Mouse (Mus musculus) lung, embryonic 14.5 days (tissue): Measurements from ENCODE around the gene Washc4. TPM values are rescaled to one million over a fixed set of nuclear protein-coding genes. Genes with fewer than 3 reads are reported as not detected.

Source experiments
- ATAC-seq: fragments of 200-750 bp; cut with Nextera tagmentation; 2 replicates; pipeline ENCODE4 v1.8.0; 2017; ENCODE audit warnings: mild to moderate bottlenecking, moderate TSS enrichment, moderate library complexity; ENCODE audit not compliant: insufficient read depth
- DNase-seq: peaks from one replicate; pipeline ENCODE4 v3.0.0-alpha.2; 2015
- H3K27ac ChIP-seq: fragments of 300-500 bp; sonication (generic); 2 replicates; pipeline ENCODE4 v1.5.1; 2014; ENCODE audit warnings: low read depth, mild to moderate bottlenecking, moderate library complexity
- H3K27me3 ChIP-seq: fragments of 300-500 bp; sonication (generic); 2 replicates; pipeline ENCODE4 v1.6.1; 2014; ENCODE audit warnings: low read length, control low read depth; ENCODE audit not compliant: insufficient read depth
- H3K36me3 ChIP-seq: fragments of 300-500 bp; sonication (generic); 2 replicates; pipeline ENCODE4 v1.6.1; 2014; ENCODE audit warnings: control low read depth; ENCODE audit not compliant: insufficient read depth
- H3K4me1 ChIP-seq: fragments of 300-500 bp; sonication (generic); 2 replicates; pipeline ENCODE4 v1.6.1; 2014; ENCODE audit warnings: antibody characterized with exemption, control low read depth; ENCODE audit not compliant: insufficient read depth
- H3K4me2 ChIP-seq: fragments of 300-500 bp; sonication (generic); 2 replicates; pipeline ENCODE4 v1.6.1; 2014; ENCODE audit warnings: mild to moderate bottlenecking
- H3K4me3 ChIP-seq: fragments of 300-500 bp; sonication (generic); 2 replicates; pipeline ENCODE4 v1.5.1; 2014; ENCODE audit warnings: low read depth, low read length
- H3K9ac ChIP-seq: fragments of 300-500 bp; sonication (generic); 2 replicates; pipeline ENCODE4 v1.6.1; 2014
- H3K9me3 ChIP-seq: fragments of 300-500 bp; sonication (generic); 2 replicates; pipeline ENCODE4 v1.6.1; 2016; ENCODE audit warnings: low read depth, low read length, control low read depth
- CTCF ChIP-seq: IDR thresholded peaks from 2 replicates; pipeline ENCODE4 v1.5.1; 2016; ENCODE audit warnings: antibody characterized with exemption, low read depth
- WGBS: fragments of 180-500 bp; shearing (Covaris S2); extraction: QIAGEN DNeasy Blood & Tissue Kit; methylation state at CpG from one replicate; pipeline ENCODE4 v1.1.7; 2014; 5-methylcytosine and 5-hydroxymethylcytosine counted together
- polyA plus RNA-seq: library from polyadenylated mRNA; unstranded; fragments of >200 nt; fragmentation: Nextera tagmentation; extraction: Ambion mirVana; gene quantifications from 2 replicates; pipeline ENCODE4 v1.2.1, GENCODE M21; 2014

The Washc4 gene
- polyA plus RNA-seq, 1 experiment from 2014 or later: 36.9 TPM

DNA sequence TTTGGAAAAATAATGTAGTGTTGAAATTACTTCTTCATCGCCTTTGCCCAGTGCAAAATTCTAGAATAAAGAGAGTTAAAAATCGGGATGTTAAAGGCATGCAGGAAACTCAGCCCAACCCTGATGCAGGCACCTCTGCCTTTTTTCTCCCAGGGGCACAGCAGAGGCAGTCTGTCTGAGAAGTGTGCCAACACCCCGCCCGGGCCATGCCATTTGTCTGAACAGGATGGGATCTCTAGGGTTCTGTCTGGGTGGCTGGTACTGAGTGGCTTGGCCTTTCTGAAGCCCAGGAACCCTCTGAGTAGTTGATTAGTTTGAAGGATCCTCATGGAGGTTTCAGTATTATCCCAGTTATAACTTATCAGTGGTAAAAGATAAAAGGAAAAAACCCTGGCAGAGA lies 84.7 kb downstream of the Washc4 start:
- Histone ChIP-seq H3K4me3 (no peak overlapping the region), H3K27me3 (no peaks in the 10 kb centered on the region), H3K4me1 (no peaks in the 10 kb centered on the region), H3K9ac (no peak overlapping the region), H3K9me3 (no peaks in the 10 kb centered on the region), H3K36me3 (peaks cover 26% of the 10 kb centered on the region), H3K4me2 (no peak overlapping the region), H3K27ac (no peak overlapping the region)
- no peak for TF ChIP-seq CTCF
- DNase-seq (no peak), ATAC-seq (no peak)
- 86% methylated on average over 4 of the region's 4 CpGs for WGBS

DNA sequence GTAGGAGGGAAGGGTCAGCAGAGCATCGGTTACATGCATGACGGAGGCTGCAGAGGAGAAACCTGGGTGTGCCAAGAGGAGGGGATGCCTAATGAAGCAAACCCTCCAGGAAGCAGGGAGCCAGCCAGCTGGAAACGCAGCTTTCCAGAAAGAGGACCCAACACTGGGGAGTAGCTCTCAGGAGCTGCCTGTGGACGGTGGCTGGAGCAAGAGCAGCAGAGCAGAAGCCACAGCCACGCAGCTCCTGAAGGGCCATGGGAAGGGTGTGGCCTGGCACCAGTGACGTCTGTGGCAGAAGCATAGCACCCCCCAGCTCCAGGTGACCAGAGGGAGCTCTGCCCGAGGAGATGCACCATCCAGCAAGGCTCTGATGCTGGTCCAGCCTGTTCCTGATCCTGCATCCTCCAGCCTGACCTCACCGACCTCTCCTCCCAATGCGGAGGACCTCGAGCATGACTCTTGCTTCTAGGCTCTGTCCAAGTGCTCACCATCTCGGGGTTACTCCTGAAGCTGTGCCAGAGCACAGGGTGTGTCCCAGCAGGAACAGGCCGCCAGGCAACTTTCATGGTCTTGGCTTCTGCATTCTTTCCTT lies 85.7 kb downstream of the Washc4 start:
- H3K9me3 ChIP-seq: no peaks in the 10 kb centered on the region
- H3K4me1 ChIP-seq: no peaks in the 10 kb centered on the region
- no peak overlapping the region for H3K27ac ChIP-seq
- peaks cover 26% of the 10 kb centered on the region for H3K36me3 ChIP-seq
- H3K4me3 ChIP-seq: no peak overlapping the region
- no peak for TF ChIP-seq CTCF
- DNase-seq: no peak
- no peak overlapping the region for H3K9ac ChIP-seq
- WGBS: 83% methylated on average over 12 of the region's 12 CpGs
- H3K27me3 ChIP-seq: no peaks in the 10 kb centered on the region
- ATAC-seq: no peak
- no peak overlapping the region for H3K4me2 ChIP-seq

DNA sequence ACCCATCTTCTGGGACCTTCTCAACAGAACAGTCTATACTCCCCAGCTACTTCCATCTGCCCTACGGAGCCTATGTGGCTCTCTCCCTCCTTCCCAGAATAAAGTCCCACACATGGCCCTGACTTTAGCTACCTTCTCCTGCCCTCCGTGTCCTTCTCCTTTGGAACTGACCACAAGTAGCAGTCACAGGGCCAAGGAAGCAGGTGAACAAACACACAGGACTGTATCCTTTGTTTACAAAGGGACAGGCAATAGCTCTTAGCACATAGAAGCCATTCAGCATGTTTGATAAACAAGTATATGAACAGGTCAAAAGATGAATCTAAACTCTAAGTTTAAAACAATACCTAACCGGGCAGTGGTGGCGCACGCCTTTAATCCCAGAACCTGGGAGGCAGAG lies 86.3 kb downstream of the Washc4 start:
- Histone ChIP-seq H3K9ac (no peak overlapping the region), H3K4me1 (no peaks in the 10 kb centered on the region), H3K27me3 (no peaks in the 10 kb centered on the region), H3K27ac (no peak overlapping the region), H3K4me2 (no peak overlapping the region), H3K9me3 (no peaks in the 10 kb centered on the region), H3K36me3 (peaks cover 21% of the 10 kb centered on the region), H3K4me3 (no peak overlapping the region)
- ATAC-seq: no peak
- WGBS: 88% methylated on average over 5 of the region's 5 CpGs
- no peak for DNase-seq
- TF ChIP-seq CTCF: no peak

DNA sequence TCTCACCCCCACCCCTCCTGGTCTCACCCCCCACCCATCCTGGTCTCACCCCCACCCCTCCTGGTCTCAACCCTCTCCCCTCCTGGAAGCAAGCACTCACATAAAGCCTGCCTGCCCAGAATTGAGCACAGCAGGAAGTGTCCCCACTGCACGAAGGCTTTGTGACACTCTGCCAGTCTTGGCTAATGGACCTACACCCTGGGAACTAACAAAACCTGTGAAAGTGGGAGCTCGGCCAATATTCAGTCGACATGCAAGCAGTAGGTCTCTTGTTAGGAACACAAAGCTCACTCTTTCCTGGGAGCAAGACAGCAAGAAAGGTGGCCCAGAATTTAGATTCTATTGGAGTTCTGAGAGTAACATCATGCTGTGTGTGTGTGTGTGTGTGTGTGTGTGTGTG lies 87.3 kb downstream of the Washc4 start:
- DNase-seq: peak; percentile 34
- no peak for ATAC-seq
- Histone ChIP-seq H3K9ac (no peak overlapping the region), H3K27me3 (no peaks in the 10 kb centered on the region), H3K4me2 (no peak overlapping the region), H3K4me1 (no peaks in the 10 kb centered on the region), H3K4me3 (no peak overlapping the region), H3K9me3 (no peaks in the 10 kb centered on the region), H3K27ac (no peak overlapping the region), H3K36me3 (peaks cover 17% of the 10 kb centered on the region; the same call in 1 of the 2 replicates)
- no peak for TF ChIP-seq CTCF
- WGBS: 48% methylated on average over 3 of the region's 3 CpGs

DNA sequence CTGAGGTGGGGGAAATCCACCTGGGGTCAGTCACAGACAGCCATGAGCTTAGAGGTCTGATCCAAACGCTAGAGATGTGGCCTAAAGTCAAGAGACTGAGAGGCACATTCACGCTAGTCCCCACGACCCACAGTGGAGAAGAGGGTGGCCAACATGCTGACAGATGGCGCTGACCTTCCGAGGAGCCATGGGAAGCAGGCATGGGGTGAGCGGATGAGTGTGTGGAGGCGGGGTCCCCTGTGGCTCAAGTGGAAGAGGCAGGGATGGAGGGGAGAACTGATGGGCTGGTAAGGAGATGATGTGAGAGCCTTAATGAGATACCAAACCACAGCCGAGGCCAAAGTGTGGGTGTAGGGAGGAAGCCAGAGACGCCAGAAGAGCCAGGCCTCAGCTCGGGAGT lies 88.2 kb downstream of the Washc4 start:
- 80% methylated on average over 10 of the region's 10 CpGs for WGBS
- Histone ChIP-seq H3K27ac (no peak overlapping the region), H3K9me3 (no peaks in the 10 kb centered on the region), H3K4me2 (no peak overlapping the region), H3K27me3 (no peaks in the 10 kb centered on the region), H3K9ac (no peak overlapping the region), H3K4me1 (no peaks in the 10 kb centered on the region), H3K36me3 (peaks cover 16% of the 10 kb centered on the region; the same call in 1 of the 2 replicates), H3K4me3 (no peak overlapping the region)
- no peak for TF ChIP-seq CTCF
- DNase-seq: no peak
- ATAC-seq: no peak

DNA sequence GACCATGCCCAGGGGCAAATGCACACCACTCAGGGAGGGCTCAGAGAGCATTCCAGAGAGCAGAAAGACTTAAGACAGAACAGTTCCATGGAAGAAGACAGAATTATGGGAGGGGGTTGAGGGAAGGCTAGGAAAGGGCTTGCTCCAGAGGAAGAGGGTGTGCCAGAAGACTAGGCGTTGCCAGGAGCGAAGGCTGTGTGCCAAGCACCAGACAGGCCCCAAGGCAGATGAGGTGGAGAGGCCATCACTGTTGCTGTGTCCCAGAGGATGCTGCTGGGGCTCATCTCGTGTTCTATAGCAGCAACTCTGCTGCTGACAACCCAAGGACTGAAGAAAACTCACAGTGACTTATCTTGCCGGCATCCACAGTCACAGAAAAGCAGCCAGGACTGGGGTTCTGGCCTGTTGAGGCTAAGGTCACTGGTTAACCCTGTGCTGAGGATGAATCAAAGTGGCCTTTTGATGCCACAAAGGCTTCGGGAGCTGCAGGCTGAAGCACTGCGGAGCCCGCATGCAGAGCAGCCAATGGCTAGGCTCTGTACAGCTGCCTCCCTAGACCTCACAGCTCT lies 89.3 kb downstream of the Washc4 start:
- no peaks in the 10 kb centered on the region for H3K9me3 ChIP-seq
- H3K9ac ChIP-seq: no peak overlapping the region
- TF ChIP-seq CTCF: no peak
- ATAC-seq (no peak), DNase-seq (no peak)
- 0 out of 2 replicates have a peak, but pooled peaks cover 11% of the 10 kb centered on the region for H3K36me3 ChIP-seq
- peaks cover 5% of the 10 kb centered on the region; the same call in 1 of the 2 replicates for H3K4me1 ChIP-seq
- no peak overlapping the region for H3K4me3 ChIP-seq
- no peak overlapping the region for H3K4me2 ChIP-seq
- H3K27ac ChIP-seq: no peak overlapping the region
- 61% methylated on average over 7 of the region's 7 CpGs for WGBS
- H3K27me3 ChIP-seq: no peaks in the 10 kb centered on the region

DNA sequence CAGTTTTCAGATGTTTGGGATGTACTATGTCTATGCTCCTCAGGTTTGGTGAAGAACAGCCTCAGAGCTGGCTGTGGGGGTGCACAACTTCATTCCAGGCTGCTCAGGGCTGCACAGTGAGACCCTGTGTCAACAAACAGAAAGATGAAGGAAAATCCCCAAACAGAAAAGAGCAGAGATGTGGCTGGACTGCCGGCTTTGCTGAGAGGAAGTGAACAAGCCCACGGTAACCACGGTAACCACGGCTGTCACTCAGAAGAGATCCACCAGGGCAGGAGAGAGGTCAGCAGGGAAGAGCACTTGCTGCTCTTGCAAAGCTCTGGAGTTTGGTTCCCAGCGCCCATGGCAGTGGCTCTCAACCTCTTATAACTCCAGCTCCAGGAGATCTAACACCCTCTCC lies 90.9 kb downstream of the Washc4 start:
- Histone ChIP-seq H3K4me3 (no peak overlapping the region), H3K27ac (no peak overlapping the region), H3K4me2 (no peak overlapping the region), H3K4me1 (peaks cover 5% of the 10 kb centered on the region; the same call in 1 of the 2 replicates), H3K9ac (no peak overlapping the region), H3K9me3 (no peaks in the 10 kb centered on the region), H3K27me3 (no peaks in the 10 kb centered on the region), H3K36me3 (0 out of 2 replicates have a peak, but pooled peaks cover 1% of the 10 kb centered on the region)
- ATAC-seq (peak; percentile 23; the same call in 1 of the 2 replicates), DNase-seq (peak; percentile 44)
- 10% methylated on average over 5 of the region's 5 CpGs for WGBS
- no peak for TF ChIP-seq CTCF
